In genomic region chr2:32566536-32567063, GRCm38 (mm10) we compare ENCODE assay signal across 9 mouse cellular contexts. TPM values are rescaled to one million over a fixed set of nuclear protein-coding genes. Genes with fewer than 3 reads are reported as not detected.
A peak's percentile ranks its signal among the peaks of the same experiment; 100 is the strongest.
DNase-seq lines count a peak whose midpoint lies in the region; ATAC-seq lines count a peak whose summit lies in the region.
"Had no signal": no experiment of that assay in that cellular context is flagged by ENCODE, and none has a peak within 500 bp of the region (broad histone marks: within the 10 kb centered on the region; RNA-seq: fewer than 3 reads in every experiment).

No protein-coding gene starts in this region.

- DNase-seq in CD4-positive, CD25-positive, alpha-beta regulatory T cell, adult 2 months (ENCODE audit: low read depth, low spot score), result peak; percentile 86
- DNase-seq in urinary bladder, postnatal 25 days (ENCODE audit: low spot score), result peak; percentile 60
- no peak for DNase-seq in urinary bladder, postnatal 4 days (ENCODE audit: low spot score in 2 of 2)
- DNase-seq in embryonic facial prominence, embryonic 10.5 days (ENCODE audit: low spot score), result peak; percentile 70
- DNase-seq in hindbrain, embryonic 14.5 days (ENCODE audit: low spot score), result peak; percentile 84
- peak; percentile 75 for DNase-seq in limb, embryonic 11.5 days (ENCODE audit: low spot score)
- DNase-seq in retina, postnatal 1 day, result peak; percentile 88

- no peaks in the 10 kb centered on the region for H3K27me3 ChIP-seq in embryonic facial prominence, embryonic 10.5 days (replicated peaks; ENCODE audit: low read depth, poor library complexity, severe bottlenecking)
- no peaks in the 10 kb centered on the region for H3K27me3 ChIP-seq in hindbrain, embryonic 14.5 days (ENCODE audit: control insufficient read depth, insufficient read depth, low read length)
- no peaks in the 10 kb centered on the region for H3K27me3 ChIP-seq in limb, embryonic 11.5 days (ENCODE audit: control insufficient read depth, insufficient read depth, low read length)
- H3K27me3 ChIP-seq: hindbrain, embryonic 15.5 days had no signal

- H3K36me3 ChIP-seq in embryonic facial prominence, embryonic 10.5 days (replicated peaks), result peaks cover 75% of the 10 kb centered on the region
- peaks cover 54% of the 10 kb centered on the region for H3K36me3 ChIP-seq in hindbrain, embryonic 14.5 days (replicated peaks; ENCODE audit: control insufficient read depth, insufficient read depth)
- H3K36me3 ChIP-seq in limb, embryonic 11.5 days (ENCODE audit: control insufficient read depth, insufficient read depth, low read length), result peaks cover 8% of the 10 kb centered on the region; the same call in 1 of the 2 replicates

- no peak overlapping the region for H3K4me3 ChIP-seq in embryonic facial prominence, embryonic 10.5 days
- no peak overlapping the region for H3K4me3 ChIP-seq in hindbrain, embryonic 14.5 days (replicated peaks; ENCODE audit: low read length)
- H3K4me3 ChIP-seq in limb, embryonic 11.5 days (ENCODE audit: low read depth, low read length), result no peak overlapping the region
- H3K4me3 ChIP-seq: hindbrain, embryonic 15.5 days had no signal

- no peaks in the 10 kb centered on the region for H3K9me3 ChIP-seq in embryonic facial prominence, embryonic 10.5 days
- no peaks in the 10 kb centered on the region for H3K9me3 ChIP-seq in hindbrain, embryonic 14.5 days (ENCODE audit: control insufficient read depth, low read length)
- H3K9me3 ChIP-seq in limb, embryonic 11.5 days (ENCODE audit: control insufficient read depth, low read length), result no peaks in the 10 kb centered on the region
- H3K9me3 ChIP-seq: hindbrain, embryonic 15.5 days had no signal

- H3K9ac ChIP-seq in hindbrain, embryonic 14.5 days, result no peak overlapping the region
- no peak overlapping the region for H3K9ac ChIP-seq in limb, embryonic 11.5 days (ENCODE audit: low read length)
- H3K9ac ChIP-seq: hindbrain, embryonic 15.5 days had no signal

- H3K27ac ChIP-seq in embryonic facial prominence, embryonic 10.5 days (replicated peaks), result no peak overlapping the region
- no peak overlapping the region for H3K27ac ChIP-seq in hindbrain, embryonic 14.5 days
- H3K27ac ChIP-seq in limb, embryonic 11.5 days (replicated peaks; ENCODE audit: low read depth, low read length), result no peak overlapping the region
- H3K27ac ChIP-seq: hindbrain, embryonic 15.5 days had no signal

- WGBS in embryonic facial prominence, embryonic 10.5 days, result 45% methylated on average over 4 of the region's 4 CpGs
- WGBS in hindbrain, embryonic 14.5 days, result 47% methylated on average over 4 of the region's 4 CpGs
- WGBS in limb, embryonic 11.5 days, result 39% methylated on average over 4 of the region's 4 CpGs

- no peak overlapping the region for H3K4me2 ChIP-seq in hindbrain, embryonic 14.5 days (replicated peaks)
- H3K4me2 ChIP-seq in limb, embryonic 11.5 days (ENCODE audit: low read depth, severe bottlenecking), result no peak overlapping the region
- H3K4me2 ChIP-seq: hindbrain, embryonic 15.5 days had no signal

- no peak for ATAC-seq in CD4-positive, CD25-positive, alpha-beta regulatory T cell, adult 4 months
- ATAC-seq in hindbrain, embryonic 14.5 days (ENCODE audit: low FRiP score), result no peak
- no peak for ATAC-seq in limb, embryonic 11.5 days (ENCODE audit: insufficient number of reproducible peaks, low FRiP score, low TSS enrichment, low read depth)

- H3K4me1 ChIP-seq in embryonic facial prominence, embryonic 10.5 days, result peaks cover 7% of the 10 kb centered on the region
- H3K4me1 ChIP-seq in hindbrain, embryonic 14.5 days (replicated peaks; ENCODE audit: control insufficient read depth, insufficient read depth, low read length), result peaks cover 5% of the 10 kb centered on the region
- peaks cover 4% of the 10 kb centered on the region for H3K4me1 ChIP-seq in limb, embryonic 11.5 days (ENCODE audit: control insufficient read depth, insufficient read depth, low read length)

RNA-seq across cellular contexts. Expression of gene Dpm2, which starts 4.1 kb away (rescaled TPM):
- 100 to 1,000 TPM; 131 to 166 TPM for polyA plus RNA-seq in CD4-positive, CD25-positive, alpha-beta regulatory T cell, adult 4 months (2017; shearing (Covaris generic))
- polyA plus RNA-seq in embryonic facial prominence, embryonic 10.5 days (2016; fragmentation: Nextera tagmentation; extraction: Ambion mirVana), result 109 and 111 TPM in 2 replicates
- polyA plus RNA-seq in hindbrain, embryonic 14.5 days (2014; fragmentation: Nextera tagmentation; extraction: Ambion mirVana), result 132 and 141 TPM in 2 replicates
- 89.0 and 98.6 TPM in 2 replicates for polyA plus RNA-seq in limb, embryonic 11.5 days (2014; fragmentation: Nextera tagmentation; extraction: Ambion mirVana)

RNA-seq across cellular contexts. Expression of gene Pip5kl1, which starts 8.0 kb away (rescaled TPM):
- not detected for polyA plus RNA-seq in CD4-positive, CD25-positive, alpha-beta regulatory T cell, adult 4 months (2017; shearing (Covaris generic))
- 2.0 and 2.1 TPM in 2 replicates for polyA plus RNA-seq in embryonic facial prominence, embryonic 10.5 days (2016; fragmentation: Nextera tagmentation; extraction: Ambion mirVana)
- 11.6 and 12.6 TPM in 2 replicates for polyA plus RNA-seq in hindbrain, embryonic 14.5 days (2014; fragmentation: Nextera tagmentation; extraction: Ambion mirVana)
- polyA plus RNA-seq in limb, embryonic 11.5 days (2014; fragmentation: Nextera tagmentation; extraction: Ambion mirVana), result 3.3 and 4.0 TPM in 2 replicates

RNA-seq across cellular contexts. Expression of gene 9430097D07Rik, which starts 8.9 kb away (rescaled TPM):
- not detected for polyA plus RNA-seq in CD4-positive, CD25-positive, alpha-beta regulatory T cell, adult 4 months (2017; shearing (Covaris generic))
- 0.11 TPM in 2 replicates for polyA plus RNA-seq in embryonic facial prominence, embryonic 10.5 days (2016; fragmentation: Nextera tagmentation; extraction: Ambion mirVana)
- polyA plus RNA-seq in hindbrain, embryonic 14.5 days (2014; fragmentation: Nextera tagmentation; extraction: Ambion mirVana), result 0.48 and 0.81 TPM in 2 replicates
- 0.33 and 0.34 TPM in 2 replicates for polyA plus RNA-seq in limb, embryonic 11.5 days (2014; fragmentation: Nextera tagmentation; extraction: Ambion mirVana)

RNA-seq across cellular contexts. Expression of gene St6galnac4, which starts 20.3 kb away (rescaled TPM):
- polyA plus RNA-seq in CD4-positive, CD25-positive, alpha-beta regulatory T cell, adult 4 months (2017; shearing (Covaris generic)), result 10 to 100 TPM; 25.2 to 38.6 TPM
- 25.1 and 26.4 TPM in 2 replicates for polyA plus RNA-seq in embryonic facial prominence, embryonic 10.5 days (2016; fragmentation: Nextera tagmentation; extraction: Ambion mirVana)
- polyA plus RNA-seq in hindbrain, embryonic 14.5 days (2014; fragmentation: Nextera tagmentation; extraction: Ambion mirVana), result 32.3 and 36.8 TPM in 2 replicates
- 21.2 and 21.5 TPM in 2 replicates for polyA plus RNA-seq in limb, embryonic 11.5 days (2014; fragmentation: Nextera tagmentation; extraction: Ambion mirVana)

RNA-seq across cellular contexts. Expression of gene Fam102a, which starts 31.5 kb away (rescaled TPM):
- 10 to 100 TPM; 50.6 to 55.5 TPM for polyA plus RNA-seq in CD4-positive, CD25-positive, alpha-beta regulatory T cell, adult 4 months (2017; shearing (Covaris generic))
- 11.8 and 12.3 TPM in 2 replicates for polyA plus RNA-seq in embryonic facial prominence, embryonic 10.5 days (2016; fragmentation: Nextera tagmentation; extraction: Ambion mirVana)
- polyA plus RNA-seq in hindbrain, embryonic 14.5 days (2014; fragmentation: Nextera tagmentation; extraction: Ambion mirVana), result 7.8 and 8.3 TPM in 2 replicates
- polyA plus RNA-seq in limb, embryonic 11.5 days (2014; fragmentation: Nextera tagmentation; extraction: Ambion mirVana), result 9.8 and 12.4 TPM in 2 replicates

Comparison
In these comparisons a context has a peak if more than half of its experiments do, and no peak if none do; other contexts are left out.
1. DNase-seq: peak in CD4-positive, CD25-positive, alpha-beta regulatory T cell, adult 2 months (single experiment), urinary bladder, postnatal 25 days (single experiment), embryonic facial prominence, embryonic 10.5 days (single experiment), hindbrain, embryonic 14.5 days (single experiment), limb, embryonic 11.5 days (single experiment) and retina, postnatal 1 day (single experiment); none in urinary bladder, postnatal 4 days (0 of 2).